Mouse (Mus musculus): ENCODE measurements around the gene Camkmt.

DNA sequence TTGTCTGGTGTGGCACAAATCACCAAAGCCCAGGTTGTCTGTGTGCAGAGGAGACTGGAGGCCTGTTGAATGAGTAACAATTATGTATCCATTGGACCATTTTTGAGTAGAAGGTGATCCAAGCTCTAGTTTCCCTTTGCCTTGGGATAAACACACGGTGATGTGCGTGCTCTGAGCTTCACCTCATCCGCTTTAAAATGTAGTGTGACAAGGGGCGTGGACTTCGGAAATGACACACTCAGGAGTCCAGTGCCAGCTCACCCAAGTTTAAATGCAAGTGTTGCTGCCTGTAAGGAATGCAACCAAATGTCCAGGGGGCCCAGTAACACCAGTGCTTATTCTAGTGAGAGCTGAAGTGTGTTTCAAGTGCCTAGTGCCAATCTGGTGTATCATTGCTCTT is 392.7 kb downstream of the Camkmt start:
- TF ChIP-seq CTCF (IDR thresholded peaks at IDR 0.05; ENCODE audit: extremely low read depth, insufficient read depth, insufficient read length, insufficient replicate concordance) (no peak), POLR2A (IDR thresholded peaks at IDR 0.05; ENCODE audit: low read depth, low read length) (no peak)
